Mouse (Mus musculus): ENCODE data around the gene Jph2. TPM values are rescaled to one million over a fixed set of nuclear protein-coding genes. Genes with fewer than 3 reads are reported as not detected.

Gene Jph2
- polyA plus RNA-seq, 1 experiment from 2014 or later: 0.31 TPM

GRCm38 (mm10) chr2:163355666-163356065, 42.1 kb downstream of the Jph2 start:
- Histone ChIP-seq H3K27me3 (no peaks in the 10 kb centered on the region), H3K9me3 (no peaks in the 10 kb centered on the region), H3K9ac (replicated peaks) (no peak overlapping the region), H3K36me3 (no peaks in the 10 kb centered on the region), H3K27ac (no peak overlapping the region), H3K4me3 (replicated peaks) (no peak overlapping the region), H3K4me1 (replicated peaks) (no peaks in the 10 kb centered on the region), H3K4me2 (replicated peaks) (no peak overlapping the region)
- ATAC-seq: no peak
- 83% methylated on average over 8 of the region's 8 CpGs for WGBS

DNA sequence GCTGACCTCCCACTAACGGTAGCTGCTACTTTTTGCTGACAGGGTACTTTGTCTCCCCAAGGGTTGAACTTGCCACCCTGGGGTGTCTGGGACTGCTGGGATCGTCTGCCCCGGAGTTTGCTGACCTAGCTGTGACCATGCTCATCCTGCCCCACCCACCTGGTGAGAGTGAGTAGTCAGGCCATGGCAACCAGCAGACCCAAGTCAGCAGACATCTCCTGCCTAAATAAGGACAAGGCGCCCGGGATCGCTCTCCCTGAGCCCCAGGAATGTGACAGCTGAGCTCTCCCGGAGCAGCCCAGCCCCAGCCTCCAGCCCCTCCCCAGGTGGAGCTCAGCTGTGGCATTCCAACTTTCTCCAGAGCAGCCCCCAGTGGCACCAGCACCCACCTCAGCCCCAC, 44.1 kb downstream of the Jph2 start:
- Histone ChIP-seq H3K9me3 (no peaks in the 10 kb centered on the region), H3K27me3 (no peaks in the 10 kb centered on the region), H3K36me3 (no peaks in the 10 kb centered on the region), H3K4me3 (replicated peaks) (no peak overlapping the region), H3K4me1 (replicated peaks) (0 out of 2 replicates have a peak, but pooled peaks cover 5% of the 10 kb centered on the region), H3K9ac (replicated peaks) (no peak overlapping the region), H3K27ac (no peak overlapping the region), H3K4me2 (replicated peaks) (no peak overlapping the region)
- 33% methylated on average over 7 of the region's 7 CpGs for WGBS
- ATAC-seq: no peak

- H3K4me1 ChIP-seq (replicated peaks): 0 out of 2 replicates have a peak, but pooled peaks cover 6% of the 10 kb centered on the region
- H3K9me3 ChIP-seq: no peaks in the 10 kb centered on the region
- H3K36me3 ChIP-seq: no peaks in the 10 kb centered on the region
- no peak overlapping the region for H3K27ac ChIP-seq
- no peak overlapping the region for H3K9ac ChIP-seq (replicated peaks)
- ATAC-seq: no peak
- no peak overlapping the region for H3K4me3 ChIP-seq (replicated peaks)
- H3K4me2 ChIP-seq (replicated peaks): no peak overlapping the region
- 54% methylated on average over 5 of the region's 5 CpGs for WGBS
- no peaks in the 10 kb centered on the region for H3K27me3 ChIP-seq
These were observed 47.4 kb downstream of the Jph2 start for GRCm38 (mm10) chr2:163350443-163350842.

- no peak for ATAC-seq
- no peak overlapping the region for H3K27ac ChIP-seq
- WGBS: 64% methylated on average over 9 of the region's 9 CpGs
- H3K4me2 ChIP-seq (replicated peaks): no peak overlapping the region
- no peaks in the 10 kb centered on the region for H3K27me3 ChIP-seq
- H3K9me3 ChIP-seq: no peaks in the 10 kb centered on the region
- H3K4me3 ChIP-seq (replicated peaks): no peak overlapping the region
- no peak overlapping the region for H3K9ac ChIP-seq (replicated peaks)
- H3K36me3 ChIP-seq: no peaks in the 10 kb centered on the region
- H3K4me1 ChIP-seq (replicated peaks): 0 out of 2 replicates have a peak, but pooled peaks cover 6% of the 10 kb centered on the region
These were observed 48.4 kb downstream of the Jph2 start for GRCm38 (mm10) chr2:163349411-163349810.

GRCm38 (mm10) chr2:163348677-163349076, 49.1 kb downstream of the Jph2 start:
- Histone ChIP-seq H3K9ac (replicated peaks) (no peak overlapping the region), H3K4me1 (replicated peaks) (0 out of 2 replicates have a peak, but pooled peaks cover 6% of the 10 kb centered on the region), H3K4me2 (replicated peaks) (no peak overlapping the region), H3K27ac (no peak overlapping the region), H3K9me3 (no peaks in the 10 kb centered on the region), H3K4me3 (replicated peaks) (no peak overlapping the region), H3K36me3 (no peaks in the 10 kb centered on the region), H3K27me3 (no peaks in the 10 kb centered on the region)
- 75% methylated on average over 7 of the region's 7 CpGs for WGBS
- ATAC-seq: no peak

GRCm38 (mm10) chr2:163347517-163348184, 50.1 kb downstream of the Jph2 start:
- H3K4me1 ChIP-seq (replicated peaks): 0 out of 2 replicates have a peak, but pooled peaks cover 6% of the 10 kb centered on the region
- no peaks in the 10 kb centered on the region for H3K9me3 ChIP-seq
- H3K9ac ChIP-seq (replicated peaks): no peak overlapping the region
- no peaks in the 10 kb centered on the region for H3K36me3 ChIP-seq
- no peak overlapping the region for H3K4me3 ChIP-seq (replicated peaks)
- no peak for ATAC-seq
- no peak overlapping the region for H3K4me2 ChIP-seq (replicated peaks)
- no peaks in the 10 kb centered on the region for H3K27me3 ChIP-seq
- 87% methylated on average over 8 of the region's 8 CpGs for WGBS
- H3K27ac ChIP-seq: no peak overlapping the region

- Histone ChIP-seq H3K27ac (no peak overlapping the region), H3K9ac (replicated peaks) (no peak overlapping the region), H3K9me3 (no peaks in the 10 kb centered on the region), H3K4me3 (replicated peaks) (no peak overlapping the region), H3K4me2 (replicated peaks) (no peak overlapping the region), H3K4me1 (replicated peaks) (0 out of 2 replicates have a peak, but pooled peaks cover 6% of the 10 kb centered on the region), H3K27me3 (no peaks in the 10 kb centered on the region), H3K36me3 (no peaks in the 10 kb centered on the region)
- ATAC-seq: no peak
- WGBS: 81% methylated on average over 11 of the region's 11 CpGs
These were observed 51.3 kb downstream of the Jph2 start for GRCm38 (mm10) chr2:163346497-163346896.

DNA sequence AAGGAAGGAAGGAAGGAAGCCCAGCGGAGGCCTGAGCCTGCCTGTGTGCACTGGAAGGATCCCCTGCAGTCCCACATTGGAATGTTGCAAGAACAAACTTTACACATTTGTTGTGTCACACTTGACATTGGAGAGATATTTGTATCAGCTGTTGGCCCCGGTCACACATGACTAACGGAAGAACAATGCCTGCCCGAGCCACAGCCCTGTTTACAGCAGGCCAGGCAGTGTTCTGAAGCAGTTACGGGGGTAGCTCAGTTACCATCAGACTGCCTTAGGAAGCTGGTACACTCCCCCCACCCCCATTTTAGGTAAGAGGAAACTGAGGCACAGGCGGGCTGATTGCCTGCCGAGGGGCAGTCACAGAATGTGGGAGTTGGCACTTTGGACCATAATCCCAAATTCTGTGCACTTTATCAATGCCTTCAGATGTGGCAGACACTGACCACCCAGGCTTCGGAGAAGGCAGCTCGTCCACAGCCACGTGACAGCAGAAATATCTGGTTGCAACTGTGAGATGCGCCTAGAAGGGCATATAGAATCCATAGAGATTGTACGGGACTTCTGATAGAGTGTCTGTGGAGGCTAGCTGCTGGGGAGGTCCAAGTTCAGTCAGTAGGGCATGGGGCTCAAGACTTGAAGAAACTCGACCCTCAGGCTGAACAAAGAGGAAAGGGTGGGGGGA, 52.7 kb downstream of the Jph2 start:
- H3K4me3 ChIP-seq (replicated peaks): no peak overlapping the region
- H3K4me1 ChIP-seq (replicated peaks): 0 out of 2 replicates have a peak, but pooled peaks cover 6% of the 10 kb centered on the region
- H3K27me3 ChIP-seq: peaks cover 13% of the 10 kb centered on the region
- H3K27ac ChIP-seq: no peak overlapping the region
- H3K36me3 ChIP-seq: no peaks in the 10 kb centered on the region
- H3K9ac ChIP-seq (replicated peaks): no peak overlapping the region
- H3K9me3 ChIP-seq: no peaks in the 10 kb centered on the region
- WGBS: 73% methylated on average over 13 of the region's 13 CpGs
- no peak overlapping the region for H3K4me2 ChIP-seq (replicated peaks)
- ATAC-seq: no peak

DNA sequence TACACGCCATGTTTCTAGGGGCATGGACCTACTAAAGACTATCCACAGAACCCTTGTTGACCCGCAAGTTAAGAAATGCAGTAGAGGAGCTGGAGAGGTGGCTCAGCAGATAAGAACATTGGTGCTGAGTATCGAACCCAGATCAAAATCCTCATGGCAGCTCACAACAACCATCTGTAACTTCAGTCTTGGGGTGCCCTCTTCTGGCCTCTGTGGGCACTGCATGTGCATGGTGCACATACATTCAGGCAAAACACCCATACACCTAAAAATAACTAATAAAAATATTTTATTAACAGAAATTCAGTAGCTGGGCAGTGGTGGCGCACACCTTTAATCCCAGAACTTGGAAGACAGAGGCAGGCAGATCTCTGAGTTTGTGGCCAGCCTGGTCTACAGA, 54.1 kb downstream of the Jph2 start:
- H3K4me3 ChIP-seq (replicated peaks): no peak overlapping the region
- peaks cover 28% of the 10 kb centered on the region for H3K27me3 ChIP-seq
- no peak overlapping the region for H3K9ac ChIP-seq (replicated peaks)
- no peaks in the 10 kb centered on the region for H3K9me3 ChIP-seq
- peaks cover 9% of the 10 kb centered on the region; the same call in 1 of the 2 replicates for H3K4me1 ChIP-seq (replicated peaks)
- 80% methylated on average over 4 of the region's 4 CpGs for WGBS
- H3K27ac ChIP-seq: no peak overlapping the region
- ATAC-seq: no peak
- no peak overlapping the region for H3K4me2 ChIP-seq (replicated peaks)
- no peaks in the 10 kb centered on the region for H3K36me3 ChIP-seq

GRCm38 (mm10) chr2:163340263-163340662, 57.5 kb downstream of the Jph2 start:
- Histone ChIP-seq H3K9me3 (no peaks in the 10 kb centered on the region), H3K4me2 (replicated peaks) (no peak overlapping the region), H3K4me1 (replicated peaks) (peaks cover 18% of the 10 kb centered on the region), H3K27me3 (peaks cover 49% of the 10 kb centered on the region), H3K36me3 (no peaks in the 10 kb centered on the region), H3K9ac (replicated peaks) (no peak overlapping the region), H3K4me3 (replicated peaks) (no peak overlapping the region), H3K27ac (no peak overlapping the region)
- ATAC-seq: peak; percentile 43
- WGBS: 29% methylated on average over 9 of the region's 9 CpGs

DNA sequence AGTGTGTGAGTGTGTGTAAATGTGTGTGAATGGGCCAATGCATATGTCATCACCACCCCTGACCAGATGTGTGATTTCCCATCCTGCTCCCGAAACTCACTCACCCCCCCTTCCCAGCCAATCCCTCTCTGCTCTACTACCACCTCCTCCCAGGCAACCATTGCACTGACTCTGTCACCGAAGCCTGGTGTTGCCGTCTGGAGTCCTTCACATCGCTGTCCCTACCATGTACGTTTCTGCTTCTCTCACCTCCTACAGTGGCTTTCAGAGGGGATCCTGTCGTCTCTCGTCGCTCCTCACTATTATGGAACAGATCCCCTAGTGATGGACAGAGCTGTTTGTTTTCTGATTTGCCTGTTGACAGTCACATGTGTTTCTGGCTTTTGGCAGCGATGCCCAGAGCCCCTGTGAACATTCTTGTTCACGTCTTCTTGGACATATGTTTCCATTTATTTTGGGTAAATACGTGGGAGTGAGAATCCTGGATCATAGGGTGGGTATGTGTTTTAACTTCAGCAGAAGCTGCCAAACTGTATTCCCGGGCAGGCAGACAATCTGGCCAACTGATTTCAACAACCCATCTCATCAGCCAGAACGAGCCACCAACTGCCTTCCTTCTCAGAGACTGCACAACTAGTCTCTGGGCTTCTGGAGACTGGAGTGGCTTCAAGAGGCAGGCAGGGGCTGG, 65.3 kb downstream of the Jph2 start:
- H3K9me3 ChIP-seq: no peaks in the 10 kb centered on the region
- no peak overlapping the region for H3K4me3 ChIP-seq (replicated peaks)
- WGBS: 78% methylated on average over 13 of the region's 13 CpGs

GRCm38 (mm10) chr2:163331423-163331822, 66.4 kb downstream of the Jph2 start:
- no peak overlapping the region for H3K9ac ChIP-seq (replicated peaks)
- ATAC-seq: no peak
- no peak overlapping the region for H3K4me3 ChIP-seq (replicated peaks)
- no peak overlapping the region for H3K4me2 ChIP-seq (replicated peaks)
- peaks cover 15% of the 10 kb centered on the region for H3K4me1 ChIP-seq (replicated peaks)
- peaks cover 3% of the 10 kb centered on the region; the same call in 1 of the 2 replicates for H3K36me3 ChIP-seq
- H3K9me3 ChIP-seq: no peaks in the 10 kb centered on the region
- H3K27me3 ChIP-seq: no peaks in the 10 kb centered on the region
- 90% methylated on average over 6 of the region's 6 CpGs for WGBS
- no peak overlapping the region for H3K27ac ChIP-seq

More for the DNA sequence above, 65.3 kb downstream of the Jph2 start:
- Histone ChIP-seq H3K27ac (no peak overlapping the region), H3K27me3 (peaks cover 10% of the 10 kb centered on the region), H3K36me3 (no peaks in the 10 kb centered on the region), H3K4me2 (replicated peaks) (no peak overlapping the region), H3K4me1 (replicated peaks) (peaks cover 18% of the 10 kb centered on the region), H3K9ac (replicated peaks) (no peak overlapping the region)
- no peak for ATAC-seq
